Mouse (Mus musculus): ENCODE data around the gene Grm7. TPM values are rescaled to one million over a fixed set of nuclear protein-coding genes. Genes with fewer than 3 reads are reported as not detected.

The Grm7 gene
- polyA plus RNA-seq, 1 experiment from 2014 or later: 4.2 TPM

GRCm38 (mm10) chr6:110743981-110744670, 98.7 kb downstream of the Grm7 start:
- 65% methylated on average over 7 of the region's 7 CpGs for WGBS
- Histone ChIP-seq H3K4me3 (no peak overlapping the region), H3K4me1 (no peaks in the 10 kb centered on the region), H3K9ac (replicated peaks) (no peak overlapping the region), H3K27me3 (no peaks in the 10 kb centered on the region), H3K9me3 (no peaks in the 10 kb centered on the region), H3K36me3 (no peaks in the 10 kb centered on the region), H3K4me2 (replicated peaks) (no peak overlapping the region), H3K27ac (replicated peaks) (no peak overlapping the region)
- ATAC-seq (ENCODE audit: low FRiP score, low read depth): no peak

- Histone ChIP-seq H3K4me2 (replicated peaks) (no peak overlapping the region), H3K27ac (replicated peaks) (no peak overlapping the region), H3K9ac (replicated peaks) (no peak overlapping the region), H3K9me3 (no peaks in the 10 kb centered on the region), H3K4me3 (no peak overlapping the region), H3K4me1 (no peaks in the 10 kb centered on the region), H3K36me3 (no peaks in the 10 kb centered on the region), H3K27me3 (no peaks in the 10 kb centered on the region)
- no peak for ATAC-seq (ENCODE audit: low FRiP score, low read depth)
- WGBS: 84% methylated on average over 5 of the region's 5 CpGs
These were observed 110.5 kb downstream of the Grm7 start for GRCm38 (mm10) chr6:110755921-110756320.

GRCm38 (mm10) chr6:110769588-110769987, 124.2 kb downstream of the Grm7 start:
- Histone ChIP-seq H3K9me3 (no peaks in the 10 kb centered on the region), H3K4me3 (no peak overlapping the region), H3K27ac (replicated peaks) (no peak overlapping the region), H3K4me2 (replicated peaks) (no peak overlapping the region), H3K27me3 (no peaks in the 10 kb centered on the region), H3K4me1 (peaks cover 12% of the 10 kb centered on the region; the same call in 1 of the 2 replicates), H3K36me3 (no peaks in the 10 kb centered on the region), H3K9ac (replicated peaks) (no peak overlapping the region)
- no peak for ATAC-seq (ENCODE audit: low FRiP score, low read depth)

GRCm38 (mm10) chr6:110772652-110773051, 127.3 kb downstream of the Grm7 start:
- WGBS: 15% methylated on average over 1 of the region's 1 CpGs

GRCm38 (mm10) chr6:110776046-110776445, 130.7 kb downstream of the Grm7 start:
- WGBS: 84% methylated on average over 6 of the region's 6 CpGs
- Histone ChIP-seq H3K4me1 (no peaks in the 10 kb centered on the region), H3K27ac (replicated peaks) (no peak overlapping the region), H3K36me3 (no peaks in the 10 kb centered on the region), H3K9ac (replicated peaks) (no peak overlapping the region), H3K9me3 (no peaks in the 10 kb centered on the region), H3K27me3 (no peaks in the 10 kb centered on the region), H3K4me2 (replicated peaks) (no peak overlapping the region), H3K4me3 (no peak overlapping the region)
- ATAC-seq (ENCODE audit: low FRiP score, low read depth): no peak

More at GRCm38 (mm10) chr6:110772652-110773051, 127.3 kb downstream of the Grm7 start:
- H3K4me1 ChIP-seq: peaks cover 11% of the 10 kb centered on the region; the same call in 1 of the 2 replicates
- H3K4me2 ChIP-seq (replicated peaks): no peak overlapping the region
- no peaks in the 10 kb centered on the region for H3K9me3 ChIP-seq
- H3K27me3 ChIP-seq: no peaks in the 10 kb centered on the region
- no peak overlapping the region for H3K4me3 ChIP-seq
- no peak overlapping the region for H3K27ac ChIP-seq (replicated peaks)
- ATAC-seq (ENCODE audit: low FRiP score, low read depth): peak; percentile 69; the same call in 1 of the 2 replicates
- no peaks in the 10 kb centered on the region for H3K36me3 ChIP-seq
- H3K9ac ChIP-seq (replicated peaks): no peak overlapping the region

- no peak overlapping the region for H3K4me2 ChIP-seq (replicated peaks)
- ATAC-seq (ENCODE audit: low FRiP score, low read depth): peak; percentile 76
- H3K27me3 ChIP-seq: peaks cover 6% of the 10 kb centered on the region; the same call in 1 of the 2 replicates
- H3K9me3 ChIP-seq: no peaks in the 10 kb centered on the region
- H3K27ac ChIP-seq (replicated peaks): no peak overlapping the region
- no peak overlapping the region for H3K4me3 ChIP-seq
- H3K4me1 ChIP-seq: 0 out of 2 replicates have a peak, but pooled peaks cover 7% of the 10 kb centered on the region
- no peaks in the 10 kb centered on the region for H3K36me3 ChIP-seq
- no peak overlapping the region for H3K9ac ChIP-seq (replicated peaks)
- 0% methylated on average over 1 of the region's 1 CpGs for WGBS
These were observed 140.1 kb downstream of the Grm7 start for GRCm38 (mm10) chr6:110785497-110785928.

- no peak overlapping the region for H3K4me2 ChIP-seq (replicated peaks)
- no peaks in the 10 kb centered on the region for H3K36me3 ChIP-seq
- H3K9ac ChIP-seq (replicated peaks): no peak overlapping the region
- H3K9me3 ChIP-seq: no peaks in the 10 kb centered on the region
- no peak overlapping the region for H3K4me3 ChIP-seq
- 92% methylated on average over 2 of the region's 2 CpGs for WGBS
- H3K4me1 ChIP-seq: no peaks in the 10 kb centered on the region
- ATAC-seq (ENCODE audit: low FRiP score, low read depth): no peak
- H3K27me3 ChIP-seq: no peaks in the 10 kb centered on the region
- H3K27ac ChIP-seq (replicated peaks): no peak overlapping the region
These were observed 147.3 kb downstream of the Grm7 start for GRCm38 (mm10) chr6:110792696-110793095.

- Histone ChIP-seq H3K4me3 (no peak overlapping the region), H3K27me3 (no peaks in the 10 kb centered on the region), H3K27ac (replicated peaks) (no peak overlapping the region), H3K4me1 (no peaks in the 10 kb centered on the region), H3K9ac (replicated peaks) (no peak overlapping the region), H3K36me3 (no peaks in the 10 kb centered on the region), H3K9me3 (no peaks in the 10 kb centered on the region), H3K4me2 (replicated peaks) (no peak overlapping the region)
- no peak for ATAC-seq (ENCODE audit: low FRiP score, low read depth)
- WGBS: 86% methylated on average over 5 of the region's 5 CpGs
These were observed 162.1 kb downstream of the Grm7 start for GRCm38 (mm10) chr6:110807481-110807880.

- Histone ChIP-seq H3K4me2 (replicated peaks) (no peak overlapping the region), H3K9ac (replicated peaks) (no peak overlapping the region), H3K27ac (replicated peaks) (no peak overlapping the region), H3K36me3 (no peaks in the 10 kb centered on the region), H3K9me3 (no peaks in the 10 kb centered on the region), H3K4me1 (no peaks in the 10 kb centered on the region), H3K4me3 (no peak overlapping the region), H3K27me3 (no peaks in the 10 kb centered on the region)
- WGBS: 82% methylated on average over 5 of the region's 5 CpGs
- no peak for ATAC-seq (ENCODE audit: low FRiP score, low read depth)
These were observed 166.8 kb downstream of the Grm7 start for GRCm38 (mm10) chr6:110812214-110812613.

- Histone ChIP-seq H3K27ac (replicated peaks) (no peak overlapping the region), H3K4me2 (replicated peaks) (no peak overlapping the region), H3K9ac (replicated peaks) (no peak overlapping the region), H3K27me3 (no peaks in the 10 kb centered on the region), H3K4me3 (no peak overlapping the region), H3K9me3 (no peaks in the 10 kb centered on the region), H3K36me3 (no peaks in the 10 kb centered on the region), H3K4me1 (no peaks in the 10 kb centered on the region)
- whole genome bisulfite sequencing: 93% methylated on average over 2 of the region's 2 CpGs
- no peak for ATAC-seq (ENCODE audit: low FRiP score, low read depth)
These were observed 172.9 kb downstream of the Grm7 start for GRCm38 (mm10) chr6:110818236-110818635.

GRCm38 (mm10) chr6:110868311-110868710, 222.9 kb downstream of the Grm7 start:
- Histone ChIP-seq H3K4me3 (no peak overlapping the region), H3K4me1 (no peaks in the 10 kb centered on the region), H3K9ac (replicated peaks) (no peak overlapping the region), H3K36me3 (no peaks in the 10 kb centered on the region), H3K27ac (replicated peaks) (no peak overlapping the region), H3K4me2 (replicated peaks) (no peak overlapping the region), H3K27me3 (no peaks in the 10 kb centered on the region), H3K9me3 (no peaks in the 10 kb centered on the region)
- ATAC-seq (ENCODE audit: low FRiP score, low read depth): no peak

- no peak overlapping the region for H3K4me3 ChIP-seq
- no peak overlapping the region for H3K4me2 ChIP-seq (replicated peaks)
- H3K9me3 ChIP-seq: no peaks in the 10 kb centered on the region
- H3K27me3 ChIP-seq: no peaks in the 10 kb centered on the region
- WGBS: 90% methylated on average over 5 of the region's 5 CpGs
- no peak overlapping the region for H3K27ac ChIP-seq (replicated peaks)
- ATAC-seq (ENCODE audit: low FRiP score, low read depth): no peak
- no peaks in the 10 kb centered on the region for H3K4me1 ChIP-seq
- no peak overlapping the region for H3K9ac ChIP-seq (replicated peaks)
- no peaks in the 10 kb centered on the region for H3K36me3 ChIP-seq
These were observed 336.6 kb downstream of the Grm7 start for GRCm38 (mm10) chr6:110982013-110982412.

GRCm38 (mm10) chr6:111039099-111039498, 393.7 kb downstream of the Grm7 start:
- WGBS: 69% methylated on average over 2 of the region's 2 CpGs
- H3K4me1 ChIP-seq: no peaks in the 10 kb centered on the region
- ATAC-seq (ENCODE audit: low FRiP score, low read depth): no peak
- no peak overlapping the region for H3K27ac ChIP-seq (replicated peaks)
- H3K27me3 ChIP-seq: no peaks in the 10 kb centered on the region
- no peak overlapping the region for H3K4me3 ChIP-seq
- H3K9me3 ChIP-seq: no peaks in the 10 kb centered on the region
- no peak overlapping the region for H3K4me2 ChIP-seq (replicated peaks)
- H3K36me3 ChIP-seq: no peaks in the 10 kb centered on the region
- no peak overlapping the region for H3K9ac ChIP-seq (replicated peaks)

All from midbrain, embryonic 12.5 days (tissue).